8 mouse cellular contexts compared by ENCODE assay signal in genomic region chr6:125572291-125573188, GRCm38 (mm10). TPM values are rescaled to one million over a fixed set of nuclear protein-coding genes. Genes with fewer than 3 reads are reported as not detected.
DNase-seq lines count a peak whose midpoint lies in the region; ATAC-seq and TF ChIP-seq lines count a peak whose summit lies in the region.

No protein-coding gene starts in this region.

- H3K4me3 ChIP-seq in ES-Bruce4 (ENCODE audit: low read depth, low read length) = peak overlapping the region; percentile 59
- H3K4me3 ChIP-seq in hindbrain, embryonic 13.5 days = peak overlapping the region; percentile 24

- no peaks in the 10 kb centered on the region for H3K27me3 ChIP-seq in ES-Bruce4 (ENCODE audit: control insufficient read depth, insufficient read depth, low read length, poor library complexity, severe bottlenecking)
- H3K27me3 ChIP-seq in hindbrain, embryonic 13.5 days = no peaks in the 10 kb centered on the region

- no peaks in the 10 kb centered on the region for H3K36me3 ChIP-seq in ES-Bruce4 (ENCODE audit: control insufficient read depth, insufficient read depth, low read length, poor library complexity, severe bottlenecking)
- H3K36me3 ChIP-seq in hindbrain, embryonic 13.5 days = no peaks in the 10 kb centered on the region

- TF ChIP-seq EP300 in ES-Bruce4 (IDR thresholded peaks at IDR 0.05; ENCODE audit: insufficient read depth, low read depth, low read length) = no peak

- 43% methylated on average over 18 of the region's 18 CpGs for WGBS in hindbrain, embryonic 13.5 days

- no peaks in the 10 kb centered on the region for H3K9me3 ChIP-seq in ES-Bruce4 (replicated peaks; ENCODE audit: control insufficient read depth, insufficient read depth, low read length, poor library complexity, severe bottlenecking)
- no peaks in the 10 kb centered on the region for H3K9me3 ChIP-seq in hindbrain, embryonic 13.5 days

- peaks cover 5% of the 10 kb centered on the region for H3K4me1 ChIP-seq in ES-Bruce4 (ENCODE audit: control insufficient read depth, insufficient read depth, low read length)
- peaks cover 18% of the 10 kb centered on the region for H3K4me1 ChIP-seq in hindbrain, embryonic 13.5 days (replicated peaks)

- H3K9ac ChIP-seq in ES-Bruce4 (ENCODE audit: low read depth, poor library complexity, severe bottlenecking) = peak overlapping the region; percentile 35; the same call in 1 of the 2 replicates
- H3K9ac ChIP-seq in hindbrain, embryonic 13.5 days = no peak overlapping the region; the same call in 1 of the 2 replicates

- ATAC-seq in hindbrain, embryonic 13.5 days (ENCODE audit: low FRiP score) = peak; percentile 47

- no peak for TF ChIP-seq POLR2A in ES-Bruce4 (IDR thresholded peaks at IDR 0.05; ENCODE audit: insufficient read depth, low read length)

- H3K4me2 ChIP-seq in hindbrain, embryonic 13.5 days = peak overlapping the region; percentile 51

- H3K27ac ChIP-seq in ES-Bruce4 (ENCODE audit: insufficient read depth, low read length) = peak overlapping the region; percentile 49
- H3K27ac ChIP-seq in hindbrain, embryonic 13.5 days = peak overlapping the region; percentile 19

- DNase-seq in cerebellum, adult 8-10 months = peak; percentile 37
- DNase-seq in frontal cortex, postnatal 25 days (ENCODE audit: low spot score in 2 of 2) = peak; percentile 43 to 57
- peak; percentile 55 to 63 for DNase-seq in layer of hippocampus, postnatal 36 days
- DNase-seq in lung, postnatal 14 days = peak; percentile 89
- peak; percentile 59 for DNase-seq in retina, postnatal 1 day
- DNase-seq in thymus, postnatal 4 days = peak; percentile 64

- TF ChIP-seq CTCF in ES-Bruce4 (IDR thresholded peaks at IDR 0.05; ENCODE audit: low read depth, low read length) = no peak

RNA-seq across cellular contexts. Expression of gene Vwf, which starts 26.0 kb away (rescaled TPM):
- 2.7 and 3.2 TPM in 2 replicates for polyA plus RNA-seq in ES-Bruce4 (2011; ENCODE audit: insufficient read depth, insufficient read length, low read depth, missing spikeins)
- polyA plus RNA-seq in hindbrain, embryonic 13.5 days (2015; fragmentation: Nextera tagmentation; extraction: Ambion mirVana) = 8.0 and 11.3 TPM in 2 replicates
- 10 to 100 TPM; 12.2 to 13.1 TPM for total RNA-seq in layer of hippocampus, postnatal 36 days (2021)

Comparison
In these comparisons a context has a peak if more than half of its experiments do, and no peak if none do; other contexts are left out.
1. Peak in every context shown above with its lines: DNase-seq, ATAC-seq, H3K4me3 ChIP-seq and H3K27ac ChIP-seq.
2. DNase-seq: peak in every context shown above with its lines; median percentile 89 in lung, postnatal 14 days; 64 in thymus, postnatal 4 days; 59 in layer of hippocampus, postnatal 36 days; 59 in retina, postnatal 1 day; 50 in frontal cortex, postnatal 25 days; 37 in cerebellum, adult 8-10 months.